Mouse (Mus musculus): Measurements from ENCODE around the gene Gpr27. TPM values are rescaled to one million over a fixed set of nuclear protein-coding genes. Genes with fewer than 3 reads are reported as not detected.
A peak's percentile ranks its signal among the peaks of the same experiment; 100 is the strongest.

Gpr27 gene
- polyA plus RNA-seq, 1 experiment from 2014 or later: 4.4 TPM

DNA sequence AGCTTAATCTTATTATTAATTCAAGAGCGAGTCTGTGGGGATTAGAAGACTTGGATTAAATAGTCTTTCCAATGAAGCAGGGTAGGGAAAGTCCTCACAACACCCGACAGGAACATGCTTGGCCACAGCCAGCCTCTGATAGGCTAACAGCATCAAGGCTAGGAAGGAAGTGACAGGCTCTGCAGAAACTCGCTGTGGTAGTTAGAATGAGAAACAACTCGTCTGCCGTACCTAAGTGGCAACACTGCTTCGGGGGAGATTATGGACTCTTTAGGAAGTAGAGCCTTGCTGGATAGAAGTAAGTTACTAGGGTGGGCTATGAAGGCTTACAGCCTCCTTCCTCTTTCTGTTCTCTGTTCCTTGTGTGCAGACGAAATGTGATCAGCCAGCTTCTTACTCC is 37.0 kb upstream of the Gpr27 start:
- DNase-seq (ENCODE audit: low spot score): no peak
- WGBS: 54% methylated on average over 7 of the region's 7 CpGs
- no peak for ATAC-seq (replicated peaks; ENCODE audit: low FRiP score)

GRCm38 (mm10) chr6:99656088-99656487 is 36.4 kb upstream of the Gpr27 start:
- H3K9me3 ChIP-seq (ENCODE audit: control insufficient read depth, low read length): no peaks in the 10 kb centered on the region
- H3K27me3 ChIP-seq (ENCODE audit: control insufficient read depth, insufficient read depth, low read length): no peaks in the 10 kb centered on the region
- H3K4me3 ChIP-seq (ENCODE audit: low read depth, low read length): no peak overlapping the region
- H3K4me1 ChIP-seq (replicated peaks; ENCODE audit: control insufficient read depth, insufficient read depth, low read length): no peaks in the 10 kb centered on the region
- no peak overlapping the region for H3K4me2 ChIP-seq (ENCODE audit: low read depth, low read length, severe bottlenecking)
- no peak for ATAC-seq (replicated peaks; ENCODE audit: low FRiP score)
- H3K36me3 ChIP-seq (ENCODE audit: control insufficient read depth, insufficient read depth, low read length): no peaks in the 10 kb centered on the region
- no peak overlapping the region for H3K9ac ChIP-seq (ENCODE audit: low read length)
- 88% methylated on average over 2 of the region's 2 CpGs for WGBS
- no peak overlapping the region for H3K27ac ChIP-seq (ENCODE audit: low read depth, low read length)
- DNase-seq (ENCODE audit: low spot score): no peak

More for the DNA sequence above, 37.0 kb upstream of the Gpr27 start:
- Histone ChIP-seq H3K9me3 (ENCODE audit: control insufficient read depth, low read length) (no peaks in the 10 kb centered on the region), H3K4me2 (ENCODE audit: low read depth, low read length, severe bottlenecking) (no peak overlapping the region), H3K4me1 (replicated peaks; ENCODE audit: control insufficient read depth, insufficient read depth, low read length) (no peaks in the 10 kb centered on the region), H3K27ac (ENCODE audit: low read depth, low read length) (no peak overlapping the region), H3K27me3 (ENCODE audit: control insufficient read depth, insufficient read depth, low read length) (no peaks in the 10 kb centered on the region), H3K9ac (ENCODE audit: low read length) (no peak overlapping the region), H3K4me3 (ENCODE audit: low read depth, low read length) (no peak overlapping the region), H3K36me3 (ENCODE audit: control insufficient read depth, insufficient read depth, low read length) (no peaks in the 10 kb centered on the region)

DNA sequence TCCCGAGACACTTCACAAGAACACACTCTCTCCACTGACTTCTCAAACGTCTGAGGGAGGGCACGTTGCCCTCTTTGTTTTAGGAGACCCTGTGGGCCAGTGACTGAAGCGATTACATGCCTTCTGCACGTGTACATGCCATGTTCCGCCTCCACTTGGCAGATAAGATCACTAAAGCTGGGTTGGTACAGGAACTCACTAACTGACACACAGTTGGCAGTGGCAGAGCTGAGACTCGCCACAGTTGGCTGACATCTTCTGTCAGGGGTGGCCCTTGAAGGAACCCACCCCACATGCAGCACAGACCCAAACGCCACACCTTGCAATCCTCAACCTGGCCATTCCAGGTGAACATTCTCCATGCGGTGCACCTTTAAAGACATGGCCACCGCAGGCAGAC is 33.9 kb upstream of the Gpr27 start:
- 91% methylated on average over 10 of the region's 10 CpGs for WGBS
- no peak overlapping the region for H3K4me3 ChIP-seq (ENCODE audit: low read depth, low read length)
- H3K4me1 ChIP-seq (replicated peaks; ENCODE audit: control insufficient read depth, insufficient read depth, low read length): no peaks in the 10 kb centered on the region
- no peaks in the 10 kb centered on the region for H3K9me3 ChIP-seq (ENCODE audit: control insufficient read depth, low read length)
- H3K4me2 ChIP-seq (ENCODE audit: low read depth, low read length, severe bottlenecking): no peak overlapping the region
- ATAC-seq (replicated peaks; ENCODE audit: low FRiP score): no peak
- no peak for DNase-seq (ENCODE audit: low spot score)
- no peaks in the 10 kb centered on the region for H3K36me3 ChIP-seq (ENCODE audit: control insufficient read depth, insufficient read depth, low read length)
- no peaks in the 10 kb centered on the region for H3K27me3 ChIP-seq (ENCODE audit: control insufficient read depth, insufficient read depth, low read length)
- H3K9ac ChIP-seq (ENCODE audit: low read length): no peak overlapping the region
- no peak overlapping the region for H3K27ac ChIP-seq (ENCODE audit: low read depth, low read length)

DNA sequence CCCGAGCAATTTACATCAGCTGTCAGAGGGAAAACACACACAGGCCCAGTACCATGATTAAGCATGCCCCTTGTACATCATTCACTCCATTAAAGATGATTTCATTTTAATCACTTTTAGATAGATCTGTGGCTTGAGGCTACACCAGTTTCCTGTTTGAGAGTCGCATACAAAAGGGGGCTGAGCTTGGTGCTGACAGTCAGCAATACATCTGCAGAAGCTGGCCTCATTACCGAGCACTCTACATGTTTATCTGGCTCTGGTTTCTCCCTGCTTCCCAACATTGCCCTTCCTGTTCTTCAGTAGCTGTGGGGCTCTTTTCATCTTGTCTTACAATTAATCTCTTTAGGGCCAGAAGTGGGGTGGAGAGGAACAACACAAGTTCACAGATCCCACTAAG is 32.0 kb upstream of the Gpr27 start:
- Histone ChIP-seq H3K4me3 (ENCODE audit: low read depth, low read length) (no peak overlapping the region), H3K27me3 (ENCODE audit: control insufficient read depth, insufficient read depth, low read length) (no peaks in the 10 kb centered on the region), H3K4me1 (replicated peaks; ENCODE audit: control insufficient read depth, insufficient read depth, low read length) (no peaks in the 10 kb centered on the region)

GRCm38 (mm10) chr6:99663232-99663631 is 29.2 kb upstream of the Gpr27 start:
- 78% methylated on average over 8 of the region's 8 CpGs for WGBS
- ATAC-seq (replicated peaks; ENCODE audit: low FRiP score): no peak
- H3K4me1 ChIP-seq (replicated peaks; ENCODE audit: control insufficient read depth, insufficient read depth, low read length): peaks cover 7% of the 10 kb centered on the region; the same call in 1 of the 2 replicates

More for the DNA sequence above, 32.0 kb upstream of the Gpr27 start:
- ATAC-seq (replicated peaks; ENCODE audit: low FRiP score) (no peak), DNase-seq (ENCODE audit: low spot score) (no peak)
- Histone ChIP-seq H3K36me3 (ENCODE audit: control insufficient read depth, insufficient read depth, low read length) (no peaks in the 10 kb centered on the region), H3K27ac (ENCODE audit: low read depth, low read length) (no peak overlapping the region), H3K9me3 (ENCODE audit: control insufficient read depth, low read length) (no peaks in the 10 kb centered on the region), H3K9ac (ENCODE audit: low read length) (no peak overlapping the region), H3K4me2 (ENCODE audit: low read depth, low read length, severe bottlenecking) (no peak overlapping the region)
- WGBS: 67% methylated on average over 3 of the region's 3 CpGs

GRCm38 (mm10) chr6:99665457-99666317 is 26.8 kb upstream of the Gpr27 start:
- DNase-seq (ENCODE audit: low spot score): no peak

More at GRCm38 (mm10) chr6:99663232-99663631, 29.2 kb upstream of the Gpr27 start:
- H3K9me3 ChIP-seq (ENCODE audit: control insufficient read depth, low read length): no peaks in the 10 kb centered on the region
- H3K4me2 ChIP-seq (ENCODE audit: low read depth, low read length, severe bottlenecking): no peak overlapping the region
- H3K4me3 ChIP-seq (ENCODE audit: low read depth, low read length): no peak overlapping the region
- H3K36me3 ChIP-seq (ENCODE audit: control insufficient read depth, insufficient read depth, low read length): no peaks in the 10 kb centered on the region
- no peak for DNase-seq (ENCODE audit: low spot score)
- no peak overlapping the region for H3K9ac ChIP-seq (ENCODE audit: low read length)
- no peaks in the 10 kb centered on the region for H3K27me3 ChIP-seq (ENCODE audit: control insufficient read depth, insufficient read depth, low read length)
- H3K27ac ChIP-seq (ENCODE audit: low read depth, low read length): no peak overlapping the region

DNA sequence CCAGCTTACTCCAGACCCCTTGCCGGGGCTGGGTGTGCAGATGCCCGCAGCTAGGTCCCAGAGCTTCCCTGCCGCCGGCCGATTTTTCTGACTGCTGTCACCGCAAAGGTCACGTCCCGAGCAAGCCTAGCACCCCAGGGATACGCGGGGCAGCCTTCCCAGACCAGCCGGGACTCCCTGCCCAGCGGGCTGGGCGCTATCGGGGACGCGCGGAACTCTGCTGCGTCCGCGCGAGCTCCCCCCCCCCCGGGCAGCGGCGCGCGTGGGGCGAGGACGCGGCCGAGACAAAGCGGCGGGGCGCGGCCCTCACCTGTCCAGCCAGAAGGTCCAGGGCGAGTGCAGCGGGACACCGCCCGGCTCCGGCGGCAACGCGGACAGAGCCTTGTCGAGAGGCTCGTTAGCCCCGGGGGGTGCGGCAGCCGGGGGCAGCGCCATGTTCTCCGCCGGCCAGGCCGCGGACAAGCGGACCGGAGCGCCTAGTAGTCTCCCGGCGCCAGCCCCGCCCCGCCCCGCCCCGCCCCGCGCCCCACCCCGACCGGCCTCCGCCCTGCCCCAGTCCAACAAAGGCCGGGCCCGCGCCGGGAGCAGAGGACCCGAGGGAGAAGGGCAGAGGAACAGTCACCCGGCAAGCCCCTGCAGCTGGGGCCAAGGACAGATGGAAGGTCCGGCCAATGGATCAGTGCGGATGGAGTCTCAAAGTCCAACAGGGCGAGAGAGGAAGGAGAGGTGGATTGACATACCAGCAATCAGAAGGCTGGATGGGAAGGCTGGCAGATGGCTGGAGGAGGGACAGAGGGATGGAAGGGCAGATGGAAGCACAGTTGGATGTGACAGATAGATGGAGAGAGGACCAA is 25.9 kb upstream of the Gpr27 start, which contains the start of the genes Eif4e3 and Gm20696:
TSS of gene Eif4e3 (minus strand) at position 454 of the 854 bp plus-strand sequence.
TSS of gene Gm20696 (minus strand) at position 480 of the 854 bp plus-strand sequence.
- H3K9me3 ChIP-seq (ENCODE audit: control insufficient read depth, low read length): no peaks in the 10 kb centered on the region
- H3K36me3 ChIP-seq (ENCODE audit: control insufficient read depth, insufficient read depth, low read length): no peaks in the 10 kb centered on the region
- peak within 1 kb of the TSS; percentile 92 for H3K4me2 ChIP-seq (ENCODE audit: low read depth, low read length, severe bottlenecking)
- H3K4me3 ChIP-seq (ENCODE audit: low read depth, low read length): peak within 1 kb of the TSS; percentile 80
- H3K27ac ChIP-seq (ENCODE audit: low read depth, low read length): 0 out of 2 replicates have a peak within 1 kb of the TSS, but pooled peaks have one; percentile 10
- no peaks in the 10 kb centered on the region for H3K27me3 ChIP-seq (ENCODE audit: control insufficient read depth, insufficient read depth, low read length)
- under 1% methylated on average over 60 of the region's 75 CpGs for WGBS
- DNase-seq (ENCODE audit: low spot score): peak; percentile 85
- peak within 1 kb of the TSS; percentile 88 for H3K9ac ChIP-seq (ENCODE audit: low read length)
- peaks cover 22% of the 10 kb centered on the region for H3K4me1 ChIP-seq (replicated peaks; ENCODE audit: control insufficient read depth, insufficient read depth, low read length)
- peak; percentile 77 for ATAC-seq (replicated peaks; ENCODE audit: low FRiP score)

More at GRCm38 (mm10) chr6:99665457-99666317, 26.8 kb upstream of the Gpr27 start:
- Histone ChIP-seq H3K4me1 (replicated peaks; ENCODE audit: control insufficient read depth, insufficient read depth, low read length) (peaks cover 19% of the 10 kb centered on the region), H3K27me3 (ENCODE audit: control insufficient read depth, insufficient read depth, low read length) (no peaks in the 10 kb centered on the region), H3K36me3 (ENCODE audit: control insufficient read depth, insufficient read depth, low read length) (no peaks in the 10 kb centered on the region), H3K9ac (ENCODE audit: low read length) (peak overlapping the region; percentile 88), H3K4me2 (ENCODE audit: low read depth, low read length, severe bottlenecking) (peak overlapping the region; percentile 92), H3K27ac (ENCODE audit: low read depth, low read length) (no peak overlapping the region), H3K4me3 (ENCODE audit: low read depth, low read length) (peak overlapping the region; percentile 80), H3K9me3 (ENCODE audit: control insufficient read depth, low read length) (no peaks in the 10 kb centered on the region)
- 34% methylated on average over 16 of the region's 16 CpGs for WGBS
- no peak for ATAC-seq (replicated peaks; ENCODE audit: low FRiP score)

DNA sequence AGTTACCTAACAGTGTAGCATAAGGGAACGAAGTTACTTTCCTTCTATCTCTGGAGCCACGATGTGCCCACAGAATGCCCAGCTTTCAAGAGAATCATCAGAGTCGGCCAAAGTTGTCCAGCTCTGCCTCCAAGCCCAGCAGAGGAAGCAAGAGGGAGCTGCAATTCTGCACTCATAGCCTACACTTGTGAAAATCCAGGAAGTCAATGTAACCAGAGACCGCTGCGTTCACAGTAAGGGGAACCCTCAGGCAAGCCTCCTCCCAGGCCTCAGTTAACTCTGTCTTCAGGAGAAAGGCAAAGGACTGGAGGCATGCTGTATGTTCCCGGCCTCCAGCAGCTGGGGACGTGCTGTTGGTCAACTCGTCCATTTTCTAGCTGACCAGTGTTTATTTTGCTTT is 25.2 kb upstream of the Gpr27 start:
- Histone ChIP-seq H3K4me1 (replicated peaks; ENCODE audit: control insufficient read depth, insufficient read depth, low read length) (peaks cover 22% of the 10 kb centered on the region), H3K4me3 (ENCODE audit: low read depth, low read length) (peak overlapping the region; percentile 80), H3K9ac (ENCODE audit: low read length) (peak overlapping the region; percentile 88), H3K27me3 (ENCODE audit: control insufficient read depth, insufficient read depth, low read length) (no peaks in the 10 kb centered on the region), H3K27ac (ENCODE audit: low read depth, low read length) (no peak overlapping the region), H3K4me2 (ENCODE audit: low read depth, low read length, severe bottlenecking) (peak overlapping the region; percentile 92), H3K36me3 (ENCODE audit: control insufficient read depth, insufficient read depth, low read length) (no peaks in the 10 kb centered on the region), H3K9me3 (ENCODE audit: control insufficient read depth, low read length) (no peaks in the 10 kb centered on the region)
- DNase-seq (ENCODE audit: low spot score): no peak
- no peak for ATAC-seq (replicated peaks; ENCODE audit: low FRiP score)
- 52% methylated on average over 8 of the region's 8 CpGs for WGBS
